Mouse (Mus musculus) stomach, postnatal 0 days (tissue): ENCODE results near the gene Tle4. TPM values are rescaled to one million over a fixed set of nuclear protein-coding genes. Genes with fewer than 3 reads are reported as not detected.

Experiments
- ATAC-seq: fragments of 200-750 bp; cut with Nextera tagmentation; 2 replicates; pipeline ENCODE4 v1.8.0; 2017; ENCODE audit not compliant: low FRiP score, low TSS enrichment
- DNase-seq: peaks from one replicate; pipeline ENCODE4 v3.0.0-alpha.2; 2016; ENCODE audit warnings: low spot score
- H3K27ac ChIP-seq: fragments of 300-500 bp; sonication (generic); replicated peaks from 2 replicates; pipeline ENCODE4 v1.5.1; 2014; ENCODE audit warnings: mild to moderate bottlenecking, control low read depth
- H3K27me3 ChIP-seq: fragments of 300-500 bp; sonication (generic); 2 replicates; pipeline ENCODE4 v1.6.1; 2014; ENCODE audit warnings: low read length; ENCODE audit not compliant: control insufficient read depth, insufficient read depth
- H3K36me3 ChIP-seq: fragments of 300-500 bp; sonication (generic); 2 replicates; pipeline ENCODE4 v1.6.1; 2014; ENCODE audit warnings: low read length, mixed read lengths; ENCODE audit not compliant: control insufficient read depth, insufficient read depth
- H3K4me1 ChIP-seq: fragments of 300-500 bp; sonication (generic); replicated peaks from 2 replicates; pipeline ENCODE4 v1.6.1; 2014; ENCODE audit warnings: antibody characterized with exemption; ENCODE audit not compliant: control insufficient read depth, insufficient read depth
- H3K4me2 ChIP-seq: fragments of 300-500 bp; sonication (generic); replicated peaks from 2 replicates; pipeline ENCODE4 v1.6.1; 2014; ENCODE audit warnings: low read depth, mild to moderate bottlenecking, control low read depth, moderate library complexity
- H3K4me3 ChIP-seq: fragments of 300-500 bp; sonication (generic); 2 replicates; pipeline ENCODE4 v1.5.1; 2014; ENCODE audit warnings: low read depth, low read length, control low read depth
- H3K9ac ChIP-seq: fragments of 300-500 bp; sonication (generic); 2 replicates; pipeline ENCODE4 v1.6.1; 2014; ENCODE audit warnings: mild to moderate bottlenecking, low read length, control low read depth, mixed read lengths
- H3K9me3 ChIP-seq: fragments of 300-500 bp; sonication (generic); 2 replicates; pipeline ENCODE4 v1.6.1; 2016; ENCODE audit warnings: low read length; ENCODE audit not compliant: control insufficient read depth
- CTCF ChIP-seq: IDR thresholded peaks from 2 replicates; pipeline ENCODE4 v1.5.1; 2016; ENCODE audit warnings: antibody characterized with exemption, low read depth, mild to moderate bottlenecking, moderate library complexity
- EP300 ChIP-seq: optimal IDR thresholded peaks from 2 replicates; pipeline ENCODE3; 2016; ENCODE audit warnings: antibody characterized with exemption
- WGBS: fragments of 180-500 bp; shearing (Covaris S2); extraction: QIAGEN DNeasy Blood & Tissue Kit; methylation state at CpG from one replicate; pipeline ENCODE4 v1.1.7; 2014; 5-methylcytosine and 5-hydroxymethylcytosine counted together
- polyA plus RNA-seq: library from polyadenylated mRNA; unstranded; fragments of >200 nt; fragmentation: Nextera tagmentation; extraction: Ambion mirVana; gene quantifications from 2 replicates; pipeline ENCODE4 v1.2.1, GENCODE M21; 2015

Tle4 gene
- polyA plus RNA-seq, 1 experiment from 2014 or later = 5.1 TPM

DNA sequence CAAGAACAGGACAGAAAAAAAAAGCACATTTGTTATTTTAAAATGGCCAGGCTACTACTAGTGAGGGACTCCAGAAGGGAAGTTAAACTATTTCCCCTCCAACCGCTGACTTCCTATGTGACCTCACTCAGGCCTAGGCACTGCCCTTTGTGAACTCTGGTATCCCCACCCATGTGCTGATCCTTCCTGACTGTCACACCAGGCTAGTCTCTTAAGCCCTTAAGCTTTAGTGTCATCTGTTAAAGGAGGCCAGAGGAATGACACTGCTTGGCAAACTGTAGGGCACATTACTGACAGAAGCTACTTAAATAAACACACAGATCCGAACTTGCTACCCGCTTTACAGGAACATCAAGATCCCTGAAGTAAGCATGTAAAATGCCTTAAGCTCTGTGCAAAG is 11.7 kb downstream of the Tle4 start:
- Histone ChIP-seq H3K27me3 (no peaks in the 10 kb centered on the region), H3K4me1 (peaks cover 8% of the 10 kb centered on the region), H3K9ac (no peak overlapping the region), H3K9me3 (no peaks in the 10 kb centered on the region), H3K27ac (no peak overlapping the region), H3K4me3 (no peak overlapping the region), H3K36me3 (no peaks in the 10 kb centered on the region; the same call in 1 of the 2 replicates), H3K4me2 (no peak overlapping the region)
- DNase-seq = no peak
- peak; percentile 39 for TF ChIP-seq EP300
- no peak for TF ChIP-seq CTCF
- WGBS = 58% methylated on average over 3 of the region's 3 CpGs
- no peak; the same call in 1 of the 2 replicates for ATAC-seq

DNA sequence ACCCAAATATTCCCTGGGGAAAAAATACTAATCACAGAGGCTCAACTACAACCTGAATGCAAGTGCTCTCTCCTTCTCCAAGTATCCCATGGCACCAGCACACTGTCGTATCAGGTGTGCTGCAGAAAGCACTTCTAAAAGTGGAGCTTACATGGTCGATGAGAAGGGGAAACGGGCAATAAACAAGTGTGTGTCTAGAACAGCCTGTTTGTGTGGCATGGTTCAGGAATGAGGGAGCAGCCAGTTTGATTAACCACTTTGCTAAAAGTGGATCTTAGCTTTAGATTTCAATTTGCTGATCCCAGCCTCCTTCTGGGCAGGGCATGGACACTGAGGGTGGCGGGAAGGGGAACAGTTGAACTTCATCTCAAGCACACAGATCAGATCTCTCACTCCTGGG is 12.1 kb downstream of the Tle4 start:
- H3K27ac ChIP-seq = no peak overlapping the region
- DNase-seq = no peak
- H3K36me3 ChIP-seq = no peaks in the 10 kb centered on the region; the same call in 1 of the 2 replicates
- WGBS = 68% methylated on average over 4 of the region's 4 CpGs
- no peak overlapping the region for H3K4me3 ChIP-seq
- peaks cover 8% of the 10 kb centered on the region for H3K4me1 ChIP-seq
- TF ChIP-seq EP300 (no peak), CTCF (no peak)
- H3K4me2 ChIP-seq = no peak overlapping the region
- H3K9ac ChIP-seq = no peak overlapping the region
- no peak for ATAC-seq
- no peaks in the 10 kb centered on the region for H3K27me3 ChIP-seq
- H3K9me3 ChIP-seq = no peaks in the 10 kb centered on the region

DNA sequence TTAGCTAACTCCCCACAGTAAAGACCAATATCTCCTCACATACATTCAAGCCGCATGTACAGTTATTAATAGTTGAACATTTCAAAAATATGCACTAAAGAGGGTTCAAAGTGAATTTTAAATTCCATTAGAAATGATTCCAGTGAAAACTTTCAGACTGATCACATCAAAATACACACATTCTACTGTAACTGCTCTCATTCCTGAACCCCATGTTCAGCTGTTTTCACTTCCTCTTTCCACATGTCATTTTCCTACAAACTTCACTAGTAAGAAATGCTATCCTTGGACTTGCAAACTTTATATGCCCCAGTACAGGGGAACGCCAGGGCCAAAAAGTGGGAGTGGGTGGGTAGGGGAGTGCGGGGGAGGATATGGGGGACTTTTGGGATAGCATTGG is 12.6 kb downstream of the Tle4 start:
- no peak for DNase-seq
- no peaks in the 10 kb centered on the region for H3K27me3 ChIP-seq
- no peaks in the 10 kb centered on the region; the same call in 1 of the 2 replicates for H3K36me3 ChIP-seq
- ATAC-seq = no peak
- H3K27ac ChIP-seq = no peak overlapping the region
- WGBS = 94% methylated on average over 3 of the region's 3 CpGs
- H3K4me1 ChIP-seq = peaks cover 8% of the 10 kb centered on the region
- no peaks in the 10 kb centered on the region for H3K9me3 ChIP-seq
- no peak overlapping the region for H3K9ac ChIP-seq
- TF ChIP-seq CTCF (no peak), EP300 (no peak)
- H3K4me2 ChIP-seq = no peak overlapping the region
- no peak overlapping the region for H3K4me3 ChIP-seq

DNA sequence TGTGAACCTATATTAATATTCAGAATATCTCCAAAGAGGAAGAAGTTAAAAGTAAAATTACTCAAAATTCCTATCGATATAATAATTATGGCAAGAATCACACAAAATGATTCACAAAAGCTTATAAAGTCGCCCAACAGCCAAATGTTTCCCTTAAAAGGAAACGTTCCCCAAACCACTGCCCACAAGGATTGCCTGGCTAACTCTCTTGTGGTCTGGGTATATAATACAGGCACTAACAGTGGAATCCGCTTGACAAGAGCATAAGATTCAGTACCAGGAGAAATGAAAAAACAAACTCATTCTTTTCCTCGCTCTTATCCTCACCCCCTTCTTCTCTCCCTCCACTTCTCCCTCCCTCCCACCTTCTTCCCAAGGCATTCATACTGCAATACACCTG is 19.2 kb downstream of the Tle4 start:
- no peaks in the 10 kb centered on the region for H3K4me1 ChIP-seq
- H3K27ac ChIP-seq = no peak overlapping the region
- H3K9me3 ChIP-seq = no peaks in the 10 kb centered on the region
- H3K4me3 ChIP-seq = no peak overlapping the region
- no peak for DNase-seq
- no peak overlapping the region for H3K9ac ChIP-seq
- no peaks in the 10 kb centered on the region for H3K27me3 ChIP-seq
- WGBS = 69% methylated on average over 5 of the region's 5 CpGs
- H3K36me3 ChIP-seq = no peaks in the 10 kb centered on the region; the same call in 1 of the 2 replicates
- ATAC-seq = no peak
- no peak overlapping the region for H3K4me2 ChIP-seq
- TF ChIP-seq EP300 = no peak
- no peak for TF ChIP-seq CTCF

DNA sequence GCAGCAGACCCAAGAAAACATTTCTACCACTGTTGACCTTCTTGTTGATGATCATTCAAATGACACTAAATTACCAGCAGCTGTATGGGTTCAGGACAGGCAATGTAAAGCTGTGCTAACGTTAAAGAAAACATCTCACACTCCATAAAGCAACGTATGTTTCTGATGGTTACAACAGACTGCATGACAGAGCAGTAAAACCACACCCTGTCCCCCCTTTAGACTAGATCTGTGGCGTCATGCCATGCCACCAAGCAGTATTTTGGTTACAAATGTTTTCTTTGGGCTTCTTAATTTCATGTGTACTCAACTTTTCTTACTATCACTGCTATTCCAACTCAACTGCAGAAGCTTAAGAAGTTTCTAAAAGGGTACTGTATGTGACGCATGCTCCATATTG is 19.8 kb downstream of the Tle4 start:
- no peak for DNase-seq
- TF ChIP-seq CTCF = no peak
- no peak for TF ChIP-seq EP300
- H3K27ac ChIP-seq = no peak overlapping the region
- no peak overlapping the region for H3K4me2 ChIP-seq
- no peaks in the 10 kb centered on the region for H3K4me1 ChIP-seq
- no peaks in the 10 kb centered on the region; the same call in 1 of the 2 replicates for H3K36me3 ChIP-seq
- no peaks in the 10 kb centered on the region for H3K27me3 ChIP-seq
- WGBS = 77% methylated on average over 4 of the region's 4 CpGs
- no peak for ATAC-seq
- H3K4me3 ChIP-seq = no peak overlapping the region
- H3K9me3 ChIP-seq = no peaks in the 10 kb centered on the region
- no peak overlapping the region for H3K9ac ChIP-seq

DNA sequence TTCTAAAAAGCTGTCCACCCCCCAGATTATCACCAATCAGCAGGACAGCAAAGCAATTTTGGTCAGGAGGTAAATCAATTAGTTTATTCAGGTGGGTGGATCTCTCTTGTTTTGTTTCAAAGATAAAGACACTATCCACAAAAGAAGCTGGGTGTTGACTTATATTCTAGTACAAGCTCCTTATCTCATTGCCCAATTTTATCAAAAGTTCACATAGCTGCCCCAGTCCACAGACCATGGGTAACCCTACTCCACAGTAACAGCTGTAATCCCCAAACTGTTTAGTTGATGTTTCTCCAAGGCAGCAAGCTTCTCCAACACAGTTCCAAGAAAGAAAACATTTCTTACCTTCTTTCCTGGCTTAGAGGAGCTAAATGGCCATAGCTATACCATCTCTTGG is 21.5 kb downstream of the Tle4 start:
- Histone ChIP-seq H3K9me3 (no peaks in the 10 kb centered on the region), H3K27ac (no peak overlapping the region), H3K4me2 (no peak overlapping the region), H3K27me3 (no peaks in the 10 kb centered on the region), H3K9ac (no peak overlapping the region), H3K36me3 (no peaks in the 10 kb centered on the region; the same call in 1 of the 2 replicates), H3K4me1 (no peaks in the 10 kb centered on the region), H3K4me3 (no peak overlapping the region)
- ATAC-seq (no peak), DNase-seq (no peak)
- no peak for TF ChIP-seq EP300
- no peak for TF ChIP-seq CTCF
